Mouse (Mus musculus) brown adipose tissue, adult 24 weeks (tissue): ENCODE data around the gene Tmem39b. TPM values are rescaled to one million over a fixed set of nuclear protein-coding genes. Genes with fewer than 3 reads are reported as not detected.
"Not testable (repeated sequence)": the region's sequence is repeated elsewhere in the genome, so short reads cannot be mapped to it uniquely, and the experiment has no call there.

Source experiments
- H3K27ac ChIP-seq: fragments of 200-500 bp; replicated peaks from 2 replicates; pipeline ENCODE4 v1.5.1; 2012; ENCODE audit warnings: low read depth, mild to moderate bottlenecking, low read length
- H3K4me1 ChIP-seq: fragments of 200-500 bp; 2 replicates; pipeline ENCODE4 v1.6.1; 2012; ENCODE audit warnings: low read length, mixed read lengths; ENCODE audit not compliant: control insufficient read depth, insufficient read depth, insufficient read length
- H3K4me3 ChIP-seq: fragments of 200-500 bp; 2 replicates; pipeline ENCODE4 v1.5.1; 2012; ENCODE audit warnings: low read depth, mild to moderate bottlenecking, low read length, moderate library complexity; ENCODE audit not compliant: insufficient read depth
- polyA plus RNA-seq: library from polyadenylated mRNA; stranded (reverse); fragments of >200 nt; gene quantifications from 2 replicates; pipeline ENCODE4 v1.2.4, GENCODE M21; 2012; ENCODE audit not compliant: missing spikeins, insufficient read depth, insufficient read length

Tmem39b gene
- polyA plus RNA-seq, 1 experiment: 5.4 TPM

DNA sequence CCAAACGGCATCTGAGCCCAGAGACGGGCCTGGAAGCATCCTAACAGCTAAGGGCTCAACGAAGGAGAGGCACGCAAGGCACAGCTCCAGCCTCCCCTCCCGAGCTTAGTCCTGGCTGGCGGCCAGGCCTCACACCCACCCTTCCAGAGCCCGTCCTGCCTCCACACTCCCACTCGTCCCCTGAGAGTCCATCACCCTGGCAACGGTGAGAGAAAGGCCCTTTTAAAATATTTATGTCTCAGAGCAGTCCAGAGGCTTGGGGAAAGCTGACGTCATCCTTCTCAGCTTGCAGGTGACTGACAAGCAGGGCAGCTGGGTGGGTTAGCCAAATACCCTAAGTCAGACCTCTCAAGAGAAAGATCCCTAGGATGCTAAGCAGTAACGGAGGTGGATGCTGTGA lies 5.8 kb upstream of the Tmem39b start:
- no peaks in the 10 kb centered on the region for H3K4me1 ChIP-seq
- H3K27ac ChIP-seq: no peak overlapping the region
- no peak overlapping the region for H3K4me3 ChIP-seq

GRCm38 (mm10) chr4:129701503-129702377 lies 5.1 kb upstream of the Tmem39b start:
- no peaks in the 10 kb centered on the region for H3K4me1 ChIP-seq
- peak overlapping the region; percentile 12; the same call in 1 of the 2 replicates for H3K4me3 ChIP-seq
- H3K27ac ChIP-seq: no peak overlapping the region

GRCm38 (mm10) chr4:129700661-129701060 lies 4.0 kb upstream of the Tmem39b start:
- H3K4me1 ChIP-seq, H3K4me3 ChIP-seq, H3K27ac ChIP-seq: not testable (repeated sequence)

GRCm38 (mm10) chr4:129700216-129700615 lies 3.6 kb upstream of the Tmem39b start:
- H3K27ac ChIP-seq: no peak overlapping the region
- H3K4me3 ChIP-seq: no peak overlapping the region
- H3K4me1 ChIP-seq: no peaks in the 10 kb centered on the region

- no peaks in the 10 kb centered on the region for H3K4me1 ChIP-seq
- peak overlapping the region; percentile 91 for H3K4me3 ChIP-seq
- H3K27ac ChIP-seq: no peak overlapping the region
These were observed 553 bp upstream of the Tmem39b start for GRCm38 (mm10) chr4:129697191-129697590.

DNA sequence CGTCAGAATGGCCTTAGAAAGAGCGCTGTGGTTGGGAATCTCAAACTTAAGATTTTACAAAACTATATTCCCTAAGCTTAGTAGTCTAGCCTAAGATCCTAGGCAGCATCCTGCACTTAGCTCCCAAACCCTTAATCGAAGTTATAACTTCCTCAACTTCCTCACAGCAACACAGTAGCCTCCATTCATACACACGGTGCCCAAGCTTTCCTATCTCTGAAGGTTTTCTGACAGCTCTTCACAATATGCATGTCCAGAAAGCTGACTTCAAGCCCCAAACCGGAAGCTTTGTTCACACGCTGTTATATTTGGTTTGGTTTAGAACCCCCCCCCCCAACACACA lies 852 bp downstream of the Tmem39b start:
- no peaks in the 10 kb centered on the region for H3K4me1 ChIP-seq
- H3K4me3 ChIP-seq: peak overlapping the region; percentile 91
- no peak overlapping the region for H3K27ac ChIP-seq

DNA sequence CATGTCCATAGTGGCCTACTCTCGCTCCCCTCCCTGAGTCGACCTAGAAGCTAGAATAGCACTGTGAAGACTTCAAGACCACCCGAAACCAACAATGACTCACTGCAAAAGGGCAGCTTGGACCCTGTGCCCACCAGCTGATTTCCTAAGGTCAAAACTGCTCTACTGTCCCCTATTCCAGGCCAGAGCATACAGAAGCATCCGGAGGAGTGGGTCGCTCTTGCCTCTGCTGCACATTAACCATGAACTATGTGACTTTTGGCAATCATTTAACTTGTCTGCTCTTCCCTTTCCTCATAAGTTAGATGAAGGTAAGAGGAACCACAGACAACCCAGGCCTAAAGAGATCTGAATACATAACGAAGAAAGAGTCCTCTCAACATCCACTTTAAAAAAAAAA lies 12.1 kb downstream of the Tmem39b start:
- H3K4me3 ChIP-seq: no peak overlapping the region
- no peaks in the 10 kb centered on the region for H3K4me1 ChIP-seq
- H3K27ac ChIP-seq: no peak overlapping the region

DNA sequence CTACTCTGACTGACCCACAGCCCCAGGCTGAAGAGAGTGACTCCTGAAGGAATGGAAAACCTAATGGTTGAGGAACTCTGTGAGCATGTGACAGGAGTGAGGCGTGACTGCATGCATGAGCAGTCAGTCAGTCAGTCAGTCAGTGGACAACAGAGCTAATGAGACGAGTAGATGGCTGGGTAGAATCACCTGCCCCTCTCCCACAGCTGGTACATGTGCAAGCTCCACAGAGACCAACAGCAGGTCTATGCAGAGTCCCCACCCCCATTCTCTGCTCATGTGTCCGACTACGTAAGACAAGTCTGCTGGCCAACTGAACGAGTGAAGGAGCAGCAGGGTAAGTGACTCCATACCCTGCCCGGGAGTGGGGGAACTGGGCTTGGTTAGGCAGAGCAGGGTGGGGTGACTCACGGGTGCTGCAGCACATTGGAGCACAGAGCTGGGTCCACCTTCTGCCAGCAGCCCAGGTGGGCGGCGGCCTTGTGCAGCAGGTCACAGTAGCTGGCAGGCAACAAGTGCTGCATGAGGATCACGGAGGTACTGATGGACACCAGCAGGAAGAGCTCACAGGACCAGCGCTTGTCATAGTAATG lies 12.6 kb downstream of the Tmem39b start:
- no peak overlapping the region for H3K4me3 ChIP-seq
- H3K4me1 ChIP-seq: no peaks in the 10 kb centered on the region
- H3K27ac ChIP-seq: no peak overlapping the region

DNA sequence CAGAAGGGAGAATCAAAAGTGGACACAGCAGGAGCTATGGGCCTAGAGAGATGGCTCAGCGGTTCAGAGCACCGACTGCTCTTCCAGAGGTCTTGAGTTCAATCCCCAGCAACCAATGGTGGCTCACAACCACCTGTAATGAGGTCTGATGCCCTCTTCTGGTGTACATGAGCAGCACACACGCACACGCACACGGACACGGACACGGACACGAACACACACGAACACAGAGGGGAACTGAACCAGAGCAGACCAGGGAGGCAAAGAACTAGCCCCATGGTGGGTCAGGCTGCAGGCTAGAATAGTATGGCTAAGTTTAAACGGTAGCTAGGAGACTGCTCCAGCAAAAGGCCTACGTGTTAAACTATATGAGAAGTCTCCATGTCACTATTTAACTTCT lies 14.8 kb downstream of the Tmem39b start:
- Histone ChIP-seq H3K27ac (no peak overlapping the region), H3K4me1 (no peaks in the 10 kb centered on the region), H3K4me3 (no peak overlapping the region)

DNA sequence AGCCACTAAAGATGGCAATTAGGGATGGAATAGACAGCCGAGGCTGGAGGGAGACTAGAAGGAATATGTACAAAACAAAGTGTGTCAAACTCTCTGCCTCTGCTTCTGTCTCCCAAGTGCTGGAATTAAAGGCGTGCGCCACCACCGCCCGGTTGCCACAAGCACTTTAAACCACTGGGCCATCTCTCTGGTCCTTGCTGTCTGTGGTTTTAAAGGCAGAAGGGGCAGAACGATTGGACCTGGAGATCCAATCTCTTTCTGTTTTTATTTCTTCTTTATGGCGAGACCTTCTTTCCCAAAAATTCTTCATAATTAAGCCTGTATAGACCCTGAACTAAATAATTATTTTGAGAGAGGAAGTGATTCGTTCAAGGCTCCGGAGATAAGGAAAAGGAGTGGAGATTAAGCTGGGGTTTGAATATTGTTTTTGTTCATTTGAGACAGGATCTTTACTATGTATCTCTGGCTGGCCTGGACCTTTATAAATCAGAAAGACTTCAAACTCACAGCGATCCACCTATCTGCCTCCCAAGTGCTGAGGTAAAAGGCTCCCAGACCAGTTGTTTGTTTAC lies 23.7 kb downstream of the Tmem39b start:
- Histone ChIP-seq H3K4me3 (peak overlapping the region; percentile 97), H3K4me1 (peaks cover 3% of the 10 kb centered on the region; the same call in 1 of the 2 replicates), H3K27ac (peak overlapping the region; percentile 52; the same call in 1 of the 2 replicates)

DNA sequence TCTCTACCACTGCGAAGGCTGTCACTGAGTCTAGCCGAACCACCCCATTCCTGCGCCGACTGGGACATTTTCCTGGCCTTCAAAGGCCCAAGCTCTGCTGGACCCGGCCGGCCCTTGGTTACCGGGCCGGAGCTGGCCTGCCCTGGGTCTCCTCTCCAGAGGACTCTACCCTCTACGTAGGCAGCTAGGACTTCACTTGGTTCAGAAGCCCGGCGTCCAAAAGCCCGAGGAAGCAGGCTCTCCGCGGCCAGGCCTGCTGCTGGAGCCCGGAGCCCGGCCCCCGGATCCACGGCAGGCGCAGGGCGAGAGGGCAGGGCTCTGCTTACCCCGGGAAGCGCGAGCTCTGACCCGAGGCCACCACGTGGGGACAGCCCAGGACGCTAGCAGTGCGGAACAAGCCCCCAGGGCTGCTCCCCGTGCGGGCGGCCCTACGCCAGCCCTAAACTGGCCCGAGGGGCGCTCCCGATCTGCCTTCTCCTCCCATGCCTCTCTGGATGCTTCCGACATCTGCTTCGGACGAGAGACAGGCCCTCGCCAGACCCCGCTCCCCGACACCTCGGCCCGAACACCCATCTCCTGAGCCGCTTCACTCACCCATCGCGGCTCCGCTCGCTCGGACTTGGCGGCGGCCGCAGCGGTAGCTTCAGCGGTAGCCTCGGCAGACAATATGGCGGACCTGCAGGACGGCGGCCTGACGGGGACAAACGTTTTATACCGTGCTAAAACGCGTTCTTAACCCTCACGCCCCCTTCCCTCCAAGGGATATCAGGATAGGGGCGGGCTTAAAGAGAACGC lies 24.4 kb downstream of the Tmem39b start, which contains the start of gene Kpna6:
Gene Kpna6 (minus strand): TSS at position 685 of the 795 bp plus-strand sequence.
- H3K4me1 ChIP-seq: peaks cover 3% of the 10 kb centered on the region; the same call in 1 of the 2 replicates
- peak within 1 kb of the TSS; percentile 97 for H3K4me3 ChIP-seq
- peak within 1 kb of the TSS; percentile 91 for H3K27ac ChIP-seq

DNA sequence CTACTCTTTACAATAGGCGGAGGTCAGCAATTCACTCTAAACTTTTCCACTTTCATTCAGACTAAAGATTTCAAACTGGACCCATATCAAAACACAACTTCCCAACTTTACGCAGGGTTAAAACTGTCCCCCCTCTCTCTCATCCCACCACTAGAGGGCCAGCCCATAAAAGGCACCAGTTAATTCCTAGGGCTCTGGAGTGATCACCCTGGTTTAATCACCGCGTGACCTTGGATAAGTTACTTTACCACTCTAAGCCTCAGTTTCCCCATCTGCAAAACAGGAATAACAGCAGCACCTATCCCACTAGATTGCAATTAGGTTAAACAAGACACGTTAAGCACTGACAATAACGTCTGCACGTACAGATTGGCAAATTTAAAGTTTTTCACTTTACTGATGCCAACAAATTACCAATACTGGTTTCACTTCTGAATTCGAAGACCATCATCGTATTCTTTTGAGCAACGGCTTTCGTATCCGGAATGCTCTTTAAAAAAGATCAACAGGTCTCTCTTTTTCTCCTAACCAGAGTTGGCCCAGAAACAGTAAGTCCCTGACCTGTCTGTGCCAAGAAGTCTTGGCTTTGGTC lies 25.1 kb downstream of the Tmem39b start:
- H3K4me3 ChIP-seq: peak overlapping the region; percentile 97
- peak overlapping the region; percentile 91 for H3K27ac ChIP-seq

GRCm38 (mm10) chr4:129662255-129662813 lies 34.3 kb downstream of the Tmem39b start:
- no peaks in the 10 kb centered on the region for H3K4me1 ChIP-seq
- no peak overlapping the region for H3K27ac ChIP-seq
- H3K4me3 ChIP-seq: no peak overlapping the region

More for the DNA sequence above, 25.1 kb downstream of the Tmem39b start:
- peaks cover 3% of the 10 kb centered on the region; the same call in 1 of the 2 replicates for H3K4me1 ChIP-seq

- Histone ChIP-seq H3K27ac (no peak overlapping the region), H3K4me3 (no peak overlapping the region), H3K4me1 (no peaks in the 10 kb centered on the region)
These were observed 35.1 kb downstream of the Tmem39b start for GRCm38 (mm10) chr4:129661584-129661983.
